8 mouse cellular contexts compared by ENCODE assay signal in the genomic region with DNA sequence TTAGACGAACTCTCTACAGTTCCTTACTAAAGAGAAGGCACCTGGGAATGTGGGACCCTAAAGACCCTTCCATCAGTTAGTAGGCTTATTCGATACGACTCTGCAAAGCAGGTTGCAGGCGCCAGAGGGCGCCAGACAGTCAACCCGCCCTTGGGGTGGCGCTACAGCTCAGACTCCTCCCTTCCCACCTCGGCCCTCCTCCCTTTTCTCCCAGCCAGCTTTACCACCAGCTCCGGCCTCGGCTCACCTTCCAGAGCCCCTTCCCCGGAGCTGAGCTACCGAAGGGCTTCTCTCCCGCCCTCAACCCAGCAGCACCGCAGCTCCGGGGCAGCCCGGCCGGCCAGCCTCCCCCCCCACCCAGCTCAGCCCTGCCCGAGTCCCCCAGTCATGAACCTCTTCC. TPM values are rescaled to one million over a fixed set of nuclear protein-coding genes. Genes with fewer than 3 reads are reported as not detected.
DNase-seq lines count a peak whose midpoint lies in the region; ATAC-seq and TF ChIP-seq lines count a peak whose summit lies in the region.

Kdelr1 (plus strand) TSS at position 149 of the 400 bp plus-strand sequence.

- TF ChIP-seq EP300 in heart, adult 2 months (IDR thresholded peaks at IDR 0.05; ENCODE audit: insufficient read depth, low read depth, low read length), result peak; percentile 63

- peaks cover 51% of the 10 kb centered on the region for H3K4me1 ChIP-seq in embryonic facial prominence, embryonic 13.5 days
- H3K4me1 ChIP-seq in heart, adult 2 months (ENCODE audit: control insufficient read depth, insufficient read depth, low read length), result peaks cover 9% of the 10 kb centered on the region
- H3K4me1 ChIP-seq in limb, embryonic 13.5 days, result peaks cover 45% of the 10 kb centered on the region
- H3K4me1 ChIP-seq in midbrain, embryonic 16.5 days (ENCODE audit: control insufficient read depth, insufficient read depth, low read length), result peaks cover 40% of the 10 kb centered on the region

- TF ChIP-seq POLR2A in heart, adult 2 months (IDR thresholded peaks at IDR 0.05; ENCODE audit: insufficient read depth, low read depth, low read length), result peak; percentile 79

- peak; percentile 81 for DNase-seq in 3134 (ENCODE audit: extremely low read depth, insufficient read length, low spot score)
- peak; percentile 92 to 94 for DNase-seq in adrenal gland, postnatal 36 days
- DNase-seq in heart, adult 2 months, result peak; percentile 91 to 94
- peak; percentile 87 to 91 for DNase-seq in kidney, adult 8-10 months
- DNase-seq in spleen, postnatal 10 days (ENCODE audit: low spot score in 2 of 2), result peak; percentile 90 to 93

- no peaks in the 10 kb centered on the region for H3K9me3 ChIP-seq in embryonic facial prominence, embryonic 13.5 days
- no peaks in the 10 kb centered on the region for H3K9me3 ChIP-seq in limb, embryonic 13.5 days
- no peaks in the 10 kb centered on the region for H3K9me3 ChIP-seq in midbrain, embryonic 16.5 days (replicated peaks; ENCODE audit: control insufficient read depth, low read length, poor library complexity, severe bottlenecking)

- H3K9ac ChIP-seq in embryonic facial prominence, embryonic 13.5 days, result peak within 1 kb of the TSS; percentile 98
- peak within 1 kb of the TSS; percentile 69 for H3K9ac ChIP-seq in heart, adult 2 months (ENCODE audit: low read depth, low read length)
- peak within 1 kb of the TSS; percentile 98 for H3K9ac ChIP-seq in limb, embryonic 13.5 days
- H3K9ac ChIP-seq in midbrain, embryonic 16.5 days (ENCODE audit: low read depth, low read length), result peak within 1 kb of the TSS; percentile 96

- H3K27ac ChIP-seq in embryonic facial prominence, embryonic 13.5 days, result peak within 1 kb of the TSS; percentile 86
- peak within 1 kb of the TSS; percentile 92 for H3K27ac ChIP-seq in heart, adult 2 months
- peak within 1 kb of the TSS; percentile 94 for H3K27ac ChIP-seq in limb, embryonic 13.5 days
- H3K27ac ChIP-seq in midbrain, embryonic 16.5 days (ENCODE audit: low read length), result peak within 1 kb of the TSS; percentile 82

- peak within 1 kb of the TSS; percentile 88 for H3K4me2 ChIP-seq in embryonic facial prominence, embryonic 13.5 days
- peak within 1 kb of the TSS; percentile 88 for H3K4me2 ChIP-seq in limb, embryonic 13.5 days (replicated peaks)
- H3K4me2 ChIP-seq in midbrain, embryonic 16.5 days (ENCODE audit: low read length), result peak within 1 kb of the TSS; percentile 66

- H3K36me3 ChIP-seq in embryonic facial prominence, embryonic 13.5 days, result peaks cover 34% of the 10 kb centered on the region
- H3K36me3 ChIP-seq in heart, adult 2 months (ENCODE audit: control insufficient read depth, insufficient read depth, low read length), result peaks cover 10% of the 10 kb centered on the region
- peaks cover 36% of the 10 kb centered on the region for H3K36me3 ChIP-seq in limb, embryonic 13.5 days
- H3K36me3 ChIP-seq in midbrain, embryonic 16.5 days (ENCODE audit: control insufficient read depth, insufficient read depth, low read length), result peaks cover 13% of the 10 kb centered on the region

- peaks cover 9% of the 10 kb centered on the region; the same call in 1 of the 2 replicates for H3K79me2 ChIP-seq in heart, adult 2 months (replicated peaks; ENCODE audit: control insufficient read depth, insufficient read depth, low read length)

- ATAC-seq in embryonic facial prominence, embryonic 13.5 days (ENCODE audit: insufficient number of reproducible peaks, insufficient read depth, low FRiP score, low TSS enrichment, low read depth), result peak; percentile 69
- peak; percentile 81 for ATAC-seq in limb, embryonic 13.5 days (ENCODE audit: low FRiP score, low read depth)
- ATAC-seq in midbrain, embryonic 16.5 days, result peak; percentile 70

- intact Hi-C loops in heart, adult 2 months (cut with DNase I), result loop anchor here (1.0 to 2.0 kb wide), 4 partner anchors 24 to 137 kb away; partner anchors contain the start of genes Syngr4 and Tmem143

- peak within 1 kb of the TSS; percentile 88 for H3K4me3 ChIP-seq in embryonic facial prominence, embryonic 13.5 days
- peak within 1 kb of the TSS; percentile 71 for H3K4me3 ChIP-seq in heart, adult 2 months
- peak within 1 kb of the TSS; percentile 87 for H3K4me3 ChIP-seq in limb, embryonic 13.5 days
- peak within 1 kb of the TSS; percentile 80 for H3K4me3 ChIP-seq in midbrain, embryonic 16.5 days (ENCODE audit: low read depth, low read length)

- peaks cover 45% of the 10 kb centered on the region for H3K27me3 ChIP-seq in embryonic facial prominence, embryonic 13.5 days
- H3K27me3 ChIP-seq in heart, adult 2 months (ENCODE audit: control insufficient read depth, insufficient read depth, low read length), result peaks cover 7% of the 10 kb centered on the region
- peaks cover 46% of the 10 kb centered on the region for H3K27me3 ChIP-seq in limb, embryonic 13.5 days
- no peaks in the 10 kb centered on the region for H3K27me3 ChIP-seq in midbrain, embryonic 16.5 days (ENCODE audit: control insufficient read depth, insufficient read depth, low read depth, low read length)

- TF ChIP-seq CTCF in heart, adult 2 months (IDR thresholded peaks at IDR 0.05), result no peak; the same call in none of the 2 replicates

- under 1% methylated on average over 18 of the region's 18 CpGs for WGBS in embryonic facial prominence, embryonic 13.5 days
- WGBS in heart, adult 2 months, result under 1% methylated on average over 18 of the region's 18 CpGs
- WGBS in limb, embryonic 13.5 days, result under 1% methylated on average over 17 of the region's 18 CpGs
- WGBS in midbrain, embryonic 16.5 days, result under 1% methylated on average over 18 of the region's 18 CpGs

RNA-seq across cellular contexts. Expression of gene Kdelr1, which starts in this region (rescaled TPM):
- total RNA-seq in adrenal gland, postnatal 36 days (2021), result 100 to 1,000 TPM; 137 to 140 TPM
- 62.6 and 74.4 TPM in 2 replicates for polyA plus RNA-seq in embryonic facial prominence, embryonic 13.5 days (2015; fragmentation: Nextera tagmentation; extraction: Ambion mirVana)
- total RNA-seq in heart, adult 2 months (2021), result 100 to 1,000 TPM; 107 to 126 TPM
- 254 and 344 TPM in 2 replicates for polyA plus RNA-seq in heart, adult 2 months (2012; rRNA removed)
- polyA plus RNA-seq in limb, embryonic 13.5 days (2015; fragmentation: Nextera tagmentation; extraction: Ambion mirVana), result 69.4 and 73.7 TPM in 2 replicates
- 52.2 and 55.0 TPM in 2 replicates for polyA plus RNA-seq in midbrain, embryonic 16.5 days (2015; fragmentation: Nextera tagmentation; extraction: Ambion mirVana)

Comparison
In these comparisons a context has a peak if more than half of its experiments do, and no peak if none do; other contexts are left out.
1. Peak in every context shown above with its lines: DNase-seq, ATAC-seq, H3K4me3 ChIP-seq and H3K27ac ChIP-seq.